Mouse (Mus musculus) neural tube, embryonic 11.5 days (tissue): ENCODE measurements around the gene Cldn9. TPM values are rescaled to one million over a fixed set of nuclear protein-coding genes. Genes with fewer than 3 reads are reported as not detected.

Source experiments
- ATAC-seq: fragments of 200-750 bp; cut with Nextera tagmentation; 2 replicates; pipeline ENCODE4 v1.8.0; 2017; ENCODE audit warnings: moderate number of reproducible peaks, mild to moderate bottlenecking, moderate TSS enrichment, moderate library complexity; ENCODE audit not compliant: insufficient read depth, low FRiP score, low TSS enrichment
- DNase-seq: peaks from one replicate; pipeline ENCODE4 v3.0.0-alpha.2; 2015; ENCODE audit warnings: low spot score
- H3K27ac ChIP-seq: fragments of 300-500 bp; sonication (generic); 2 replicates; pipeline ENCODE4 v1.5.1; 2014; ENCODE audit warnings: low read depth, mild to moderate bottlenecking, low read length
- H3K27me3 ChIP-seq: fragments of 300-500 bp; sonication (generic); 2 replicates; pipeline ENCODE4 v1.6.1; 2014; ENCODE audit warnings: mild to moderate bottlenecking, low read length, mixed read lengths; ENCODE audit not compliant: control insufficient read depth, insufficient read depth
- H3K36me3 ChIP-seq: fragments of 300-500 bp; sonication (generic); 2 replicates; pipeline ENCODE4 v1.6.1; 2014; ENCODE audit warnings: mild to moderate bottlenecking, low read length, moderate library complexity, mixed read lengths; ENCODE audit not compliant: control insufficient read depth, insufficient read depth
- H3K4me1 ChIP-seq: fragments of 300-500 bp; sonication (generic); 2 replicates; pipeline ENCODE4 v1.6.1; 2014; ENCODE audit warnings: low read length, mixed read lengths; ENCODE audit not compliant: control insufficient read depth, insufficient read depth
- H3K4me2 ChIP-seq: fragments of 300-500 bp; sonication (generic); 2 replicates; pipeline ENCODE4 v1.6.1; 2014; ENCODE audit warnings: low read depth, mild to moderate bottlenecking, moderate library complexity
- H3K4me3 ChIP-seq: fragments of 300-500 bp; sonication (generic); 2 replicates; pipeline ENCODE4 v1.5.1; 2014; ENCODE audit warnings: low read depth, low read length
- H3K9ac ChIP-seq: fragments of 300-500 bp; sonication (generic); 2 replicates; pipeline ENCODE4 v1.6.1; 2014; ENCODE audit warnings: mild to moderate bottlenecking, low read length
- H3K9me3 ChIP-seq: fragments of 300-500 bp; sonication (generic); 2 replicates; pipeline ENCODE4 v1.6.1; 2016; ENCODE audit warnings: low read length; ENCODE audit not compliant: control insufficient read depth
- WGBS: fragments of 180-500 bp; shearing (Covaris S2); extraction: QIAGEN DNeasy Blood & Tissue Kit; methylation state at CpG from one replicate; pipeline ENCODE4 v1.1.7; 2014; 5-methylcytosine and 5-hydroxymethylcytosine counted together
- polyA plus RNA-seq: library from polyadenylated mRNA; unstranded; fragments of >200 nt; fragmentation: Nextera tagmentation; extraction: Ambion mirVana; gene quantifications from 2 replicates; pipeline ENCODE4 v1.2.1, GENCODE M21; 2014

The Cldn9 gene
- polyA plus RNA-seq, 1 experiment from 2014 or later: 1.9 TPM

DNA sequence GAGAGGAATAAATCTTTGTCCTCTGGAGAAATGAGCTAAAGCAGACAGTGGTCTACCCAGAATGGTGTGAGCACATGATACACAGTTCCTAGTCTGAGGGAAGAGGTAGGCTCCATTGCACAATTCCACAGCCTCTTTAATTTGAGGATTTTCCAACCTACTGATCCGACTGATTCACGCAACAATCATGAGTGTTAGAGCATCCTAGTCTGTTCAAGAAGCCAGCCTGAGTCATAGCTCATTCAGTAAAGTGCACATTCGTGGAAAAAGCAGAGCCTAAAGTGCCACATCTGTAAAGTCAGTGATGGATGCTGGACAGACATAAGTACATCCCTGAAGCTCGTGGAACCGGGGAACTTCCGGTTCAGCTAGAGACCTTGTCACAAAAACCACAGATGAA, 32.5 kb downstream of the Cldn9 start:
- H3K9me3 ChIP-seq: no peaks in the 10 kb centered on the region
- no peak overlapping the region for H3K4me3 ChIP-seq
- DNase-seq (no peak), ATAC-seq (no peak)
- no peak overlapping the region for H3K4me2 ChIP-seq
- no peaks in the 10 kb centered on the region for H3K4me1 ChIP-seq
- no peaks in the 10 kb centered on the region for H3K36me3 ChIP-seq
- no peak overlapping the region for H3K9ac ChIP-seq
- H3K27ac ChIP-seq: no peak overlapping the region
- H3K27me3 ChIP-seq: no peaks in the 10 kb centered on the region
- 84% methylated on average over 6 of the region's 6 CpGs for WGBS

DNA sequence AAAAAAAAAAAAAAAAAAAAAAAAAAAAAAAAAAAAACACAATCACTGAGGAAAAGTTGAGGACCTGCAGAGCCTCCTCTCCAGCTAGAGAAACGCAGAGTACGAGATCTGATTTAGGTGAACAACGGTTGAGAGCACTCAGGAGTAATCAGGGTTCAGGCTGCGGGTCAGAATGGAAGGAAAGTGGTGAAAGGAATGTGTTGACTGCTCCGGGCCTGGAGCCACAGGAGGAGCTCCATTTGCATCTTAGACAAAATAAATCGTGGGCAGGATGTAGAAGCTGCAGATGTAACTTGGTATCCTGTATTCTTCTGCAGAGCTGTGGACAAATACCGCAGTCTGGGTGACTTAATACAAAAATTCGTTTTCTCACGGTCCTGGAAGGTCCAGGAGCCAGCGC, 37.9 kb downstream of the Cldn9 start:
- WGBS: 39% methylated on average over 10 of the region's 10 CpGs
- ATAC-seq: no peak
- Histone ChIP-seq H3K9ac (no peak overlapping the region), H3K27ac (no peak overlapping the region), H3K4me1 (peaks cover 3% of the 10 kb centered on the region; the same call in 1 of the 2 replicates), H3K4me2 (no peak overlapping the region), H3K9me3 (no peaks in the 10 kb centered on the region), H3K4me3 (no peak overlapping the region), H3K27me3 (peaks cover 15% of the 10 kb centered on the region), H3K36me3 (no peaks in the 10 kb centered on the region)
- DNase-seq: no peak

DNA sequence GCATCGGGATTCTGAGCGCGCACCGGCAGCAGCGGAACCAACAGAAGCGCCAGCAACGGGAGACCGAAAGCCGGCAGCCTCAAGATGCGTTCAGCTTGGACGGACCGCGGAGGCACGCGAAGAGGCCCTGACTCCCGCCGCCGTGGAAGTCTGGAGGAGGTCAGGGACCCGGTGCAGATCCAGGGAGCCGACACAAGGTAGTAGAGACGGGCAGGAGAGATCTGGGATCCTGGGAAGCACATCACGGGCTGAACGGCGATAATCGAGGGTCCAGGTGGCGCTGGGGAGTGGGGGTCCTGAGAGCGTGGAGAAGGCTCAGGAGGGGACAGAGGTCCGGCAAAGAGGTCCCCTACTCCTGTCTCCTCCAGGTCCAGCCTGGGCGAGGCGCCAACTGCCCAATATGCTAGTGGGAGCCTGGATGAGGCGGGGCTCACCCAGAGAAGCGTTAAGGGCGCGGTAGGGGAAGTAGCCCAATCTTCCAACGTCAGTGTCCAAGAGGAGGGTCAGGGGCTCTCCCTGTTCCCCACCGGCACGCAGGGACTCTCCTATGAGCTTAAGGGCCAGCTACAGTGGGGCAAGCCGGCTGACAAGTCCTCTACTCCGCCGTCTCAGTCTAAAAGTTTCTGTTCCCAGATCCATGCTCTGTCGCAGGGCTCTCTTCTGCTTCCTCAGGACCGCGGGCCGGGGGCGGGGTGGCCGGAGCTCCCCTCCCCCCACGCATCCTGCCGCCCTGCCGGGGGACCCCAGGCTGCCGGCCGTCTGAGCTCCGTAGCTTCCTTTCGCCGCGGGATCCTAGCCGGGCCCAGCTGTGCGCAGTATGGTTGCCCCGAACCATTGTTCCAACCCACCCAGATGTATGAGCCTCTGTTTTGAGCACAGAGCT, 39.0 kb downstream of the Cldn9 start, which contains the start of gene Mmp25:
Gene Mmp25 (minus strand): TSS at position 665 of the 883 bp plus-strand sequence.
- no peaks in the 10 kb centered on the region for H3K36me3 ChIP-seq
- H3K9me3 ChIP-seq: no peaks in the 10 kb centered on the region
- under 1% methylated on average over 57 of the region's 58 CpGs for WGBS
- peak within 1 kb of the TSS; percentile 37 for H3K9ac ChIP-seq
- H3K27ac ChIP-seq: no peak within 1 kb of the TSS
- DNase-seq (peak; percentile 45), ATAC-seq (peak; percentile 38; the same call in 1 of the 2 replicates)
- peak within 1 kb of the TSS; percentile 68 for H3K4me2 ChIP-seq
- H3K4me1 ChIP-seq: peaks cover 3% of the 10 kb centered on the region; the same call in 1 of the 2 replicates
- peak within 1 kb of the TSS; percentile 38 for H3K4me3 ChIP-seq
- H3K27me3 ChIP-seq: peaks cover 15% of the 10 kb centered on the region

Other genes with a start within 250 kb of the Cldn9 start
- not detected in 2 replicates for gene Vmn2r117, start 204.3 kb downstream of the Cldn9 start, polyA plus RNA-seq
- 23.4 and 24.3 TPM in 2 replicates for gene Zfp213, start 119.8 kb downstream of the Cldn9 start, polyA plus RNA-seq
- 19.7 and 20.3 TPM in 2 replicates for gene Zfp13, start 84.5 kb downstream of the Cldn9 start, polyA plus RNA-seq
- gene Zscan10, start 83.2 kb downstream of the Cldn9 start, polyA plus RNA-seq: 0.91 TPM in 1 of 2 replicates, not detected in the other
- 0.85 and 0.94 TPM in 2 replicates for gene Mmp25, start 38.7 kb downstream of the Cldn9 start, polyA plus RNA-seq
- 0.54 TPM in 1 of 2 replicates, not detected in the other for gene Bicdl2, start 23.5 kb downstream of the Cldn9 start, polyA plus RNA-seq
- 52.5 and 60.1 TPM in 2 replicates for gene Hcfc1r1, start 10.4 kb downstream of the Cldn9 start, polyA plus RNA-seq
- 57.8 and 62.4 TPM in 2 replicates for gene Thoc6, start 10.1 kb downstream of the Cldn9 start, polyA plus RNA-seq
- 2.3 and 3.6 TPM in 2 replicates for gene Tnfrsf12a, start 6.6 kb downstream of the Cldn9 start, polyA plus RNA-seq
- 8.7 and 11.1 TPM in 2 replicates for gene Cldn6, start 4.8 kb downstream of the Cldn9 start, polyA plus RNA-seq
- 0.25 and 0.58 TPM in 2 replicates for gene 1520401A03Rik, start 38.8 kb upstream of the Cldn9 start, polyA plus RNA-seq
- gene Pkmyt1, start 42.3 kb upstream of the Cldn9 start, polyA plus RNA-seq: 37.2 and 44.5 TPM in 2 replicates
- 31.4 and 37.1 TPM in 2 replicates for gene Paqr4, start 56.8 kb upstream of the Cldn9 start, polyA plus RNA-seq
- 6.8 and 7.8 TPM in 2 replicates for gene Kremen2, start 61.8 kb upstream of the Cldn9 start, polyA plus RNA-seq
- gene Flywch1, start 87.6 kb upstream of the Cldn9 start, polyA plus RNA-seq: 173 and 197 TPM in 2 replicates
- 29.1 and 32.6 TPM in 2 replicates for gene Flywch2, start 102.1 kb upstream of the Cldn9 start, polyA plus RNA-seq
- 399 and 408 TPM in 2 replicates for gene Srrm2, start 106.5 kb upstream of the Cldn9 start, polyA plus RNA-seq
- gene Elob, start 145.1 kb upstream of the Cldn9 start, polyA plus RNA-seq: 1,025 and 1,061 TPM in 2 replicates
- 0.18 TPM in 1 of 2 replicates, not detected in the other for gene Prss33, start 152.0 kb upstream of the Cldn9 start, polyA plus RNA-seq
- not detected in 2 replicates for gene Prss32, start 159.8 kb upstream of the Cldn9 start, polyA plus RNA-seq
- 1.3 and 1.8 TPM in 2 replicates for gene Prss41, start 160.1 kb upstream of the Cldn9 start, polyA plus RNA-seq
- gene Prss21, start 184.0 kb upstream of the Cldn9 start, polyA plus RNA-seq: not detected in 2 replicates
- gene Dcpp1, start 196.8 kb upstream of the Cldn9 start, polyA plus RNA-seq: not detected in 2 replicates
- not detected in 2 replicates for gene Dcpp2, start 196.9 kb upstream of the Cldn9 start, polyA plus RNA-seq
- gene Dcpp3, start 233.4 kb upstream of the Cldn9 start, polyA plus RNA-seq: not detected in 2 replicates